Comparison of ENCODE assay signal across 24 mouse cellular contexts in genomic region chr14:122909368-122910091, GRCm38 (mm10). TPM values are rescaled to one million over a fixed set of nuclear protein-coding genes. Genes with fewer than 3 reads are reported as not detected.
DNase-seq lines count a peak whose midpoint lies in the region; ATAC-seq and TF ChIP-seq lines count a peak whose summit lies in the region.
"Had no signal": no experiment of that assay in that cellular context is flagged by ENCODE, and none has a peak within 500 bp of the region (broad histone marks: within the 10 kb centered on the region; RNA-seq: fewer than 3 reads in every experiment).

No protein-coding gene starts in this region.

- no peak for TF ChIP-seq EP300 in stomach, postnatal 0 days (optimal IDR thresholded peaks at IDR 0.05)

- 32% methylated on average over 5 of the region's 5 CpGs for WGBS in intestine, postnatal 0 days
- WGBS in stomach, postnatal 0 days: 49% methylated on average over 5 of the region's 5 CpGs

- peak; percentile 27 to 46 for DNase-seq in lung, adult 18-20 months
- no peak for DNase-seq in lung, postnatal 4 days
- peak; percentile 7 for DNase-seq in lung, postnatal 10 days
- peak; percentile 30 for DNase-seq in stomach, postnatal 0 days (ENCODE audit: low spot score)
- DNase-seq in retina, embryonic 14.5 days (ENCODE audit: low spot score): no peak
- DNase-seq in testis, postnatal 14 days (ENCODE audit: low spot score): no peak
- DNase-seq: adrenal gland, adult 2 months; cerebellum, adult 18-20 months; cerebellum, postnatal 25 days; heart, postnatal 4 days; kidney, adult 11 months; right cerebral cortex, postnatal 14 days; spleen, adult 18-20 months; thymus, adult 18-20 months; thymus, postnatal 36 days had no signal

- ATAC-seq in intestine, postnatal 0 days: peak; percentile 73
- ATAC-seq in stomach, postnatal 0 days (ENCODE audit: low FRiP score, low TSS enrichment): peak; percentile 83

- H3K9me3 ChIP-seq in intestine, postnatal 0 days (ENCODE audit: control insufficient read depth): no peaks in the 10 kb centered on the region
- no peaks in the 10 kb centered on the region for H3K9me3 ChIP-seq in stomach, postnatal 0 days (ENCODE audit: control insufficient read depth, low read length)
- H3K9me3 ChIP-seq: hindbrain, embryonic 15.5 days; limb, embryonic 10.5 days had no signal

- no peaks in the 10 kb centered on the region for H3K27me3 ChIP-seq in intestine, postnatal 0 days (replicated peaks; ENCODE audit: control insufficient read depth, insufficient read depth, low read length)
- no peaks in the 10 kb centered on the region for H3K27me3 ChIP-seq in stomach, postnatal 0 days (ENCODE audit: control insufficient read depth, insufficient read depth, low read length)
- H3K27me3 ChIP-seq: embryonic facial prominence, embryonic 13.5 days had no signal

- H3K9ac ChIP-seq in intestine, postnatal 0 days (ENCODE audit: low read depth, low read length): no peak overlapping the region
- no peak overlapping the region for H3K9ac ChIP-seq in stomach, postnatal 0 days (ENCODE audit: low read length)
- H3K9ac ChIP-seq: embryonic facial prominence, embryonic 13.5 days; forebrain, embryonic 12.5 days; hindbrain, embryonic 15.5 days; liver, embryonic 14.5 days; midbrain, embryonic 12.5 days had no signal

- peak overlapping the region; percentile 28; the same call in 1 of the 2 replicates for H3K4me2 ChIP-seq in intestine, postnatal 0 days (replicated peaks; ENCODE audit: low read depth)
- no peak overlapping the region for H3K4me2 ChIP-seq in stomach, postnatal 0 days (replicated peaks; ENCODE audit: low read depth)
- H3K4me2 ChIP-seq: embryonic facial prominence, embryonic 13.5 days; forebrain, embryonic 12.5 days; hindbrain, embryonic 15.5 days; midbrain, embryonic 12.5 days had no signal

- no peak for TF ChIP-seq CTCF in intestine, postnatal 0 days (IDR thresholded peaks at IDR 0.05; ENCODE audit: low read depth)
- TF ChIP-seq CTCF in stomach, postnatal 0 days (IDR thresholded peaks at IDR 0.05; ENCODE audit: low read depth): no peak

- no peaks in the 10 kb centered on the region for H3K36me3 ChIP-seq in intestine, postnatal 0 days (ENCODE audit: control insufficient read depth, insufficient read depth)
- no peaks in the 10 kb centered on the region for H3K36me3 ChIP-seq in stomach, postnatal 0 days (ENCODE audit: control insufficient read depth, insufficient read depth, low read length)
- H3K36me3 ChIP-seq: forebrain, embryonic 12.5 days; midbrain, embryonic 12.5 days had no signal

- peaks cover 4% of the 10 kb centered on the region; the same call in 1 of the 2 replicates for H3K4me1 ChIP-seq in intestine, postnatal 0 days (replicated peaks; ENCODE audit: control insufficient read depth, insufficient read depth, low read length)
- H3K4me1 ChIP-seq in stomach, postnatal 0 days (replicated peaks; ENCODE audit: control insufficient read depth, insufficient read depth): no peaks in the 10 kb centered on the region

- H3K27ac ChIP-seq in intestine, postnatal 0 days (ENCODE audit: low read depth, low read length): peak overlapping the region; percentile 36
- H3K27ac ChIP-seq in stomach, postnatal 0 days (replicated peaks): 0 out of 2 replicates have a peak overlapping the region, but pooled peaks have one; percentile 41
- H3K27ac ChIP-seq: embryonic facial prominence, embryonic 13.5 days; forebrain, embryonic 12.5 days; hindbrain, embryonic 15.5 days; kidney, postnatal 0 days; limb, embryonic 10.5 days; liver, embryonic 14.5 days; midbrain, embryonic 12.5 days had no signal

- no peak overlapping the region for H3K4me3 ChIP-seq in intestine, postnatal 0 days (ENCODE audit: low read depth, low read length)
- no peak overlapping the region for H3K4me3 ChIP-seq in stomach, postnatal 0 days (ENCODE audit: low read depth, low read length)
- H3K4me3 ChIP-seq: embryonic facial prominence, embryonic 13.5 days; erythroblast, embryonic 14.5 days; forebrain, embryonic 12.5 days; hindbrain, embryonic 15.5 days; limb, embryonic 10.5 days; midbrain, embryonic 12.5 days had no signal

RNA-seq across cellular contexts. Expression of gene Ggact, which starts 4.0 kb away (rescaled TPM):
- 59.5 and 64.1 TPM in 2 replicates for polyA plus RNA-seq in intestine, postnatal 0 days (2015; fragmentation: Nextera tagmentation; extraction: Ambion mirVana)
- polyA plus RNA-seq in stomach, postnatal 0 days (2015; fragmentation: Nextera tagmentation; extraction: Ambion mirVana): 54.3 and 59.3 TPM in 2 replicates

Comparison
In these comparisons a context has a peak if more than half of its experiments do, and no peak if none do; other contexts are left out.
1. DNase-seq: peak in lung, adult 18-20 months (2 of 2), lung, postnatal 10 days (single experiment) and stomach, postnatal 0 days (single experiment); none in lung, postnatal 4 days (0 of 2), retina, embryonic 14.5 days (single experiment) and testis, postnatal 14 days (single experiment).